ENCODE assay signal across 11 mouse cellular contexts in genomic region chr5:88711128-88711527, GRCm38 (mm10). TPM values are rescaled to one million over a fixed set of nuclear protein-coding genes. Genes with fewer than 3 reads are reported as not detected.
DNase-seq lines count a peak whose midpoint lies in the region; ATAC-seq and TF ChIP-seq lines count a peak whose summit lies in the region.
"Had no signal": no experiment of that assay in that cellular context is flagged by ENCODE, and none has a peak within 500 bp of the region (broad histone marks: within the 10 kb centered on the region; RNA-seq: fewer than 3 reads in every experiment).

No protein-coding gene starts in this region.

- peaks cover 19% of the 10 kb centered on the region for H3K4me1 ChIP-seq in heart, embryonic 12.5 days (replicated peaks)
- no peaks in the 10 kb centered on the region; the same call in 1 of the 2 replicates for H3K4me1 ChIP-seq in forebrain, embryonic 11.5 days (replicated peaks; ENCODE audit: control insufficient read depth, insufficient read depth, low read length)

- 0 out of 2 replicates have a peak, but pooled peaks have one; percentile 13 for ATAC-seq in heart, embryonic 12.5 days (ENCODE audit: insufficient number of reproducible peaks, low FRiP score)
- ATAC-seq in Patski, result peak; percentile 47
- ATAC-seq in forebrain, embryonic 11.5 days (replicated peaks; ENCODE audit: low FRiP score), result peak; percentile 82
- ATAC-seq: inflammation-experienced regulatory T-cells, adult 6 months had no signal

- in situ Hi-C loops in Patski (cut with MboI; ENCODE audit: low pct_unique_long_range_greater_than_20kb), result no loop called here

- no peak overlapping the region for H3K4me3 ChIP-seq in heart, embryonic 12.5 days
- no peak overlapping the region for H3K4me3 ChIP-seq in forebrain, embryonic 11.5 days (ENCODE audit: low read depth, low read length)

- peak overlapping the region; percentile 92 for H3K27ac ChIP-seq in heart, embryonic 12.5 days (ENCODE audit: poor library complexity, severe bottlenecking)
- no peak overlapping the region for H3K27ac ChIP-seq in forebrain, embryonic 11.5 days (ENCODE audit: low read depth, low read length)

- no peak for DNase-seq in heart, adult 9 months (ENCODE audit: low spot score in 2 of 2)
- DNase-seq in Patski (ENCODE audit: low read depth, low spot score), result no peak
- peak; percentile 55 for DNase-seq in forebrain, embryonic 11.5 days (ENCODE audit: low spot score)
- DNase-seq in lung, postnatal 25 days (ENCODE audit: low spot score), result peak; percentile 86
- DNase-seq in adrenal gland, postnatal 14 days, result no peak
- DNase-seq in testis, postnatal 14 days (ENCODE audit: low spot score), result no peak
- DNase-seq in spleen, postnatal 14 days (ENCODE audit: low spot score in 2 of 2), result no peak
- DNase-seq: adrenal gland, adult 2 months had no signal

- H3K36me3 ChIP-seq in heart, embryonic 12.5 days, result no peaks in the 10 kb centered on the region
- H3K36me3 ChIP-seq in forebrain, embryonic 11.5 days (ENCODE audit: control insufficient read depth, insufficient read depth, low read length), result no peaks in the 10 kb centered on the region

- no peaks in the 10 kb centered on the region for H3K9me3 ChIP-seq in heart, embryonic 12.5 days (replicated peaks)
- no peaks in the 10 kb centered on the region for H3K9me3 ChIP-seq in forebrain, embryonic 11.5 days (ENCODE audit: control insufficient read depth, low read length)

- no peak overlapping the region for H3K9ac ChIP-seq in heart, embryonic 12.5 days
- H3K9ac ChIP-seq in forebrain, embryonic 11.5 days (ENCODE audit: low read length), result no peak overlapping the region

- POLR2A ChIA-PET in Patski (lab: Charles Lee), result no interaction called here

- TF ChIP-seq CTCF in Patski (IDR thresholded peaks at IDR 0.05), result no peak

- H3K27me3 ChIP-seq in heart, embryonic 12.5 days (replicated peaks), result no peaks in the 10 kb centered on the region
- H3K27me3 ChIP-seq in Patski, result no peaks in the 10 kb centered on the region
- no peaks in the 10 kb centered on the region for H3K27me3 ChIP-seq in forebrain, embryonic 11.5 days (ENCODE audit: control insufficient read depth, insufficient read depth, low read length)
- H3K27me3 ChIP-seq: CH12.LX had no signal

- CTCF ChIA-PET in Patski (lab: Charles Lee), result no interaction called here

- H3K4me2 ChIP-seq in heart, embryonic 12.5 days, result peak overlapping the region; percentile 50
- no peak overlapping the region for H3K4me2 ChIP-seq in forebrain, embryonic 11.5 days (ENCODE audit: low read depth, low read length, severe bottlenecking)

RNA-seq across cellular contexts. Expression of gene Mob1b, which starts 9.5 kb away (rescaled TPM):
- polyA plus RNA-seq in heart, embryonic 12.5 days (2016; fragmentation: Nextera tagmentation; extraction: Ambion mirVana), result 32.6 and 36.7 TPM in 2 replicates
- polyA plus RNA-seq in Patski (2021), result 23.9 TPM
- 19.8 and 22.6 TPM in 2 replicates for polyA plus RNA-seq in forebrain, embryonic 11.5 days (2014; fragmentation: Nextera tagmentation; extraction: Ambion mirVana)
- total RNA-seq in adrenal gland, postnatal 14 days (2021), result 32.4 and 36.4 TPM in 2 replicates

RNA-seq across cellular contexts. Expression of gene Grsf1, which starts 35.2 kb away (rescaled TPM):
- polyA plus RNA-seq in heart, embryonic 12.5 days (2016; fragmentation: Nextera tagmentation; extraction: Ambion mirVana), result 88.2 and 90.1 TPM in 2 replicates
- polyA plus RNA-seq in Patski (2021), result 127 TPM
- polyA plus RNA-seq in forebrain, embryonic 11.5 days (2014; fragmentation: Nextera tagmentation; extraction: Ambion mirVana), result 101 and 108 TPM in 2 replicates
- 151 and 153 TPM in 2 replicates for total RNA-seq in adrenal gland, postnatal 14 days (2021)

RNA-seq across cellular contexts. Expression of gene Dck, which starts 53.7 kb away (rescaled TPM):
- polyA plus RNA-seq in heart, embryonic 12.5 days (2016; fragmentation: Nextera tagmentation; extraction: Ambion mirVana), result 48.3 and 49.1 TPM in 2 replicates
- 15.0 TPM for polyA plus RNA-seq in Patski (2021)
- polyA plus RNA-seq in forebrain, embryonic 11.5 days (2014; fragmentation: Nextera tagmentation; extraction: Ambion mirVana), result 151 and 153 TPM in 2 replicates
- total RNA-seq in adrenal gland, postnatal 14 days (2021), result 8.3 and 8.5 TPM in 2 replicates

Comparison
In these comparisons a context has a peak if more than half of its experiments do, and no peak if none do; other contexts are left out.
1. ATAC-seq: peak in every context shown above with its lines; median percentile 82 in forebrain, embryonic 11.5 days; 47 in Patski; 13 in heart, embryonic 12.5 days.
2. DNase-seq: peak in forebrain, embryonic 11.5 days (single experiment) and lung, postnatal 25 days (single experiment); none in heart, adult 9 months (0 of 2), Patski (single experiment), adrenal gland, postnatal 14 days (single experiment), testis, postnatal 14 days (single experiment) and spleen, postnatal 14 days (0 of 2).